Mouse (Mus musculus) spleen, adult 2 months (tissue): ENCODE data around the gene Gm13698. TPM values are rescaled to one million over a fixed set of nuclear protein-coding genes. Genes with fewer than 3 reads are reported as not detected.
A peak's percentile ranks its signal among the peaks of the same experiment; 100 is the strongest.
"Not testable (repeated sequence)": the region's sequence is repeated elsewhere in the genome, so short reads cannot be mapped to it uniquely, and the experiment has no call there.

Experiments used
- DNase-seq, 2 experiments: peaks; one replicate each; pipeline versions ENCODE4 v3.0.0 to v3.0.0-alpha.2; 2012 to 2021; ENCODE audit warnings: low spot score in 2 of 2, low read depth in 1 of 2
- H3K27ac ChIP-seq: fragments of 200-500 bp; 2 replicates; pipeline ENCODE4 v1.5.1; 2012; ENCODE audit warnings: low read length, inconsistent platforms; ENCODE audit not compliant: insufficient read depth
- H3K27me3 ChIP-seq: fragments of 200-500 bp; 2 replicates; pipeline ENCODE4 v1.6.1; 2012; ENCODE audit warnings: mild to moderate bottlenecking, moderate library complexity, low read length, inconsistent platforms; ENCODE audit not compliant: control insufficient read depth, insufficient read depth
- H3K36me3 ChIP-seq: fragments of 200-500 bp; 2 replicates; pipeline ENCODE4 v1.6.1; 2012; ENCODE audit warnings: mild to moderate bottlenecking, low read length, inconsistent platforms; ENCODE audit not compliant: control insufficient read depth, insufficient read depth
- H3K4me1 ChIP-seq: fragments of 200-500 bp; 2 replicates; pipeline ENCODE4 v1.6.1; 2011; ENCODE audit warnings: inconsistent platforms; ENCODE audit not compliant: control insufficient read depth, insufficient read depth, insufficient read length
- H3K4me3 ChIP-seq: fragments of 200-500 bp; 2 replicates; pipeline ENCODE4 v1.5.1; 2011; ENCODE audit warnings: mild to moderate bottlenecking, inconsistent platforms; ENCODE audit not compliant: insufficient read depth, insufficient read length; ENCODE audit errors: extremely low read depth
- CTCF ChIP-seq: fragments of 200-500 bp; IDR thresholded peaks from 2 replicates; pipeline ENCODE4 v1.5.1; 2011; ENCODE audit warnings: mild to moderate bottlenecking, inconsistent platforms; ENCODE audit not compliant: insufficient read depth, insufficient read length, insufficient replicate concordance; ENCODE audit errors: extremely low read depth
- POLR2A ChIP-seq: fragments of 200-500 bp; IDR thresholded peaks from 2 replicates; pipeline ENCODE4 v1.6.1; 2011; ENCODE audit warnings: low read depth, low read length, inconsistent platforms
- WGBS: fragments of 180-500 bp; shearing (Covaris S2); methylation state at CpG from one replicate; pipeline ENCODE4 v1.1.7; 2018; 5-methylcytosine and 5-hydroxymethylcytosine counted together
- polyA plus RNA-seq: library from polyadenylated mRNA; depleted of rRNA; stranded (reverse); fragments of >200 nt; gene quantifications from 2 replicates; pipeline ENCODE4 v1.2.3, GENCODE M21; 2012; rRNA removed

Gm13698 gene
- polyA plus RNA-seq, result not detected in 2 replicates

- H3K4me1 ChIP-seq, H3K27ac ChIP-seq, H3K36me3 ChIP-seq, DNase-seq, H3K27me3 ChIP-seq, H3K4me3 ChIP-seq: not testable (repeated sequence)
- no CpG with 5 or more reads among the region's 6 CpGs for WGBS
Measured at GRCm38 (mm10) chr2:83955393-83955792, at the start of gene Gm13698. Gene Gm13698, plus strand, starts transcription at chr2:83955693.

DNA sequence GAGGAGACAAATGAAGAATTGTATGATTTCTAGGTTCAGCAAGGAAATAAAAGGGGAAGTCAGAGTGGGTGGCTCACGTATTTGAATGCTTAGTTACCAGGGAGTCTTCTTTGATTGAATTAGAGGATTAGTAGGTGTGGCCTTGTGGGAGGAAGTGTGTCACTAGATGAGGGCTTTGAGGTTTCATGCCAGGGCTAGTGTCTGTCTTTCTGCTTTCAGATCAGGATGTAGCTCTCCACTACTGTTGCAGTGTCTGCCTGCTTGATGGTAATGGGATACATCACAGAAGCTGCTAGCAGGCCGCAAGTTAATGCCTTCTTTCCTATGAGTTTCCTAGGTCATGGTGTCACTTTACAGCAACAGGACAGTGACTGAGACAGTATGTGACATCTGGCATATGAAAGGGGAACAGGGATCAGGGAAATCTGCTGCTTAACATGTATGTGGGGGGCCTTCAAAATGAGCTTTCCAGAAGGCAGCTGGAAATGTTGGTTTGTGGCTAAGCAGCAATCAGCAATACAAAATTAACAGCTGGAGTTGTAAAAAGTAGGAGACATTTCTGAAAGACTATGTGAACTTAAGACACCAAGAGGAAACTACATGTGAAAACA lies 25.9 kb upstream of the Gm13698 start:
- no peak overlapping the region for H3K4me3 ChIP-seq
- no peaks in the 10 kb centered on the region for H3K27me3 ChIP-seq
- 12% methylated on average over 2 of the region's 2 CpGs for WGBS
- H3K27ac ChIP-seq, result no peak overlapping the region; the same call in none of the 2 replicates
- peak; percentile 38 to 71 for DNase-seq
- peaks cover 4% of the 10 kb centered on the region; the same call in 1 of the 2 replicates for H3K4me1 ChIP-seq
- no peaks in the 10 kb centered on the region for H3K36me3 ChIP-seq
- no peak for TF ChIP-seq CTCF
- TF ChIP-seq POLR2A, result no peak

- Histone ChIP-seq H3K36me3 (no peaks in the 10 kb centered on the region), H3K4me1 (peaks cover 3% of the 10 kb centered on the region; the same call in 1 of the 2 replicates), H3K4me3 (peak within 1 kb of the TSS; percentile 17), H3K27ac (no peak within 1 kb of the TSS), H3K27me3 (no peaks in the 10 kb centered on the region)
- WGBS, result 3% methylated on average over 20 of the region's 20 CpGs
- no peak for TF ChIP-seq POLR2A
- TF ChIP-seq CTCF, result no peak
- peak; percentile 26 to 37 for DNase-seq
Measured at GRCm38 (mm10) chr2:83940931-83941361, 14.5 kb upstream of the Gm13698 start, which contains the start of gene Zswim2. Gene Zswim2, minus strand, starts transcription at chr2:83941228.

- WGBS, result 13% methylated on average over 3 of the region's 3 CpGs
- Histone ChIP-seq H3K4me3 (peak overlapping the region; percentile 17; the same call in 1 of the 2 replicates), H3K27ac (no peak overlapping the region), H3K36me3 (no peaks in the 10 kb centered on the region), H3K4me1 (peaks cover 3% of the 10 kb centered on the region; the same call in 1 of the 2 replicates), H3K27me3 (no peaks in the 10 kb centered on the region)
- no peak for TF ChIP-seq CTCF
- TF ChIP-seq POLR2A, result no peak
- no peak for DNase-seq
Measured at GRCm38 (mm10) chr2:83941378-83941777, 14.1 kb upstream of the Gm13698 start.

DNA sequence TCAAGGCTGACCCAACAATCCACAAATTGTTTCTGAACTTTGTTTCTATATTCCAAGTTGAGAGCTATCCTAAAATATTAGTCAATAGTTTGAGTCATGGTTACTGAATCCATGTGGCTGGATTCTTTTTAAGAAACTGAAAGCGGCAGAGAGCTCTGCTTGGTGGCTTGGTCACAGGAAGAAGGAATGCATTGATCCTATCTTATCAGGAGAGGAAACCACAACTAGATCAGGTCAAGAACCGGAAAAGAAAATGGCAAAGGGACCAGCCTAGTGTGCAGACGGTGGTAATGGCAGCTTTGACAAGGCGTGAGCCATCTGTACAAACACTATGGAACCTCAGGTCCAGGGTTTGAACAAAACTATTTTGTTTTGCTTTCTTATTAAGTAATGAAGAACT lies 13.7 kb upstream of the Gm13698 start:
- WGBS, result 35% methylated on average over 4 of the region's 4 CpGs
- no peak overlapping the region for H3K27ac ChIP-seq
- H3K4me1 ChIP-seq, result peaks cover 3% of the 10 kb centered on the region; the same call in 1 of the 2 replicates
- no peak overlapping the region for H3K4me3 ChIP-seq
- H3K27me3 ChIP-seq, result no peaks in the 10 kb centered on the region
- TF ChIP-seq POLR2A (no peak), CTCF (no peak)
- no peaks in the 10 kb centered on the region for H3K36me3 ChIP-seq
- no peak for DNase-seq

DNA sequence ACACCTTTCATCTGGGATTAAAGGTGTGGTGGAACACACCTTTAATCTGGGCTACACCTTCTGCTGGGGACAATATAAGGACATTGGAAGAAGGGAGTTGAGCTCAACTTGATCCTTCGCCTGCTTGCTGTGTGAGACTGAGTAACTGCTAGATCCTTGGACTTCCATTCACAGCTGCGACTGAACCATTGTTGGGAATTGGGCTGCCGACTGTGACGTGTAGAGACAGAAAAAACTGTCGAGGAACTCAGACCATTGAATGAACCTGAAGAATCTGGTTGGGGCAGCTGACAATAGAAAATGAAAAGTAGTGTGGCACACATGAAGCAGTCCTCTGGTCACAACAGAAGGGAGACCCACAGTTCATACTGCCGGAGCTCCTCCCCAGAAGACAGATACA lies 5.7 kb downstream of the Gm13698 start, which contains the start of gene Gm13693:
Gm13693 (plus strand) TSS at position 301 of the 400 bp plus-strand sequence.
- WGBS, result no CpG with 5 or more reads among the region's 6 CpGs
- not testable (repeated sequence) for H3K36me3 ChIP-seq, DNase-seq

GRCm38 (mm10) chr2:83967013-83967412 lies 11.5 kb downstream of the Gm13698 start, which contains the start of gene Gm13695:
Gene Gm13695, plus strand, starts transcription at chr2:83967313.
- H3K4me1 ChIP-seq, H3K36me3 ChIP-seq, DNase-seq, H3K27ac ChIP-seq, H3K27me3 ChIP-seq, H3K4me3 ChIP-seq: not testable (repeated sequence)
- no CpG with 5 or more reads among the region's 6 CpGs for WGBS

More for the DNA sequence above, 5.7 kb downstream of the Gm13698 start, which contains the start of gene Gm13693:
- H3K27ac ChIP-seq, H3K4me3 ChIP-seq, H3K27me3 ChIP-seq, H3K4me1 ChIP-seq: not testable (repeated sequence)

GRCm38 (mm10) chr2:83972823-83973222 lies 17.3 kb downstream of the Gm13698 start, which contains the start of gene Gm13696:
Gene Gm13696, plus strand, starts transcription at chr2:83973123.
- no CpG with 5 or more reads among the region's 6 CpGs for WGBS
- not testable (repeated sequence) for H3K36me3 ChIP-seq, DNase-seq

GRCm38 (mm10) chr2:83978633-83979032 lies 23.1 kb downstream of the Gm13698 start, which contains the start of gene Gm13694:
Gene Gm13694, plus strand, starts transcription at chr2:83978933.
- not testable (repeated sequence) for H3K36me3 ChIP-seq, DNase-seq, H3K27me3 ChIP-seq, H3K4me1 ChIP-seq, H3K4me3 ChIP-seq, H3K27ac ChIP-seq
- WGBS, result no CpG with 5 or more reads among the region's 6 CpGs

More at GRCm38 (mm10) chr2:83972823-83973222, 17.3 kb downstream of the Gm13698 start, which contains the start of gene Gm13696:
- H3K4me1 ChIP-seq, H3K4me3 ChIP-seq, H3K27ac ChIP-seq, H3K27me3 ChIP-seq: not testable (repeated sequence)

DNA sequence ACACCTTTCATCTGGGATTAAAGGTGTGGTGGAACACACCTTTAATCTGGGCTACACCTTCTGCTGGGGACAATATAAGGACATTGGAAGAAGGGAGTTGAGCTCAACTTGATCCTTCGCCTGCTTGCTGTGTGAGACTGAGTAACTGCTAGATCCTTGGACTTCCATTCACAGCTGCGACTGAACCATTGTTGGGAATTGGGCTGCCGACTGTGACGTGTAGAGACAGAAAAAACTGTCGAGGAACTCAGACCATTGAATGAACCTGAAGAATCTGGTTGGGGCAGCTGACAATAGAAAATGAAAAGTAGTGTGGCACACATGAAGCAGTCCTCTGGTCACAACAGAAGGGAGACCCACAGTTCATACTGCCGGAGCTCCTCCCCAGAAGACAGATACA lies 28.9 kb downstream of the Gm13698 start, which contains the start of gene Gm13697:
Gm13697 (plus strand) TSS at position 301 of the 400 bp plus-strand sequence.
- no CpG with 5 or more reads among the region's 6 CpGs for WGBS
- not testable (repeated sequence) for H3K27ac ChIP-seq, H3K4me1 ChIP-seq, H3K27me3 ChIP-seq, H3K36me3 ChIP-seq, H3K4me3 ChIP-seq, DNase-seq
